Mouse (Mus musculus): Measurements from ENCODE around the gene Smpd2.

DNA sequence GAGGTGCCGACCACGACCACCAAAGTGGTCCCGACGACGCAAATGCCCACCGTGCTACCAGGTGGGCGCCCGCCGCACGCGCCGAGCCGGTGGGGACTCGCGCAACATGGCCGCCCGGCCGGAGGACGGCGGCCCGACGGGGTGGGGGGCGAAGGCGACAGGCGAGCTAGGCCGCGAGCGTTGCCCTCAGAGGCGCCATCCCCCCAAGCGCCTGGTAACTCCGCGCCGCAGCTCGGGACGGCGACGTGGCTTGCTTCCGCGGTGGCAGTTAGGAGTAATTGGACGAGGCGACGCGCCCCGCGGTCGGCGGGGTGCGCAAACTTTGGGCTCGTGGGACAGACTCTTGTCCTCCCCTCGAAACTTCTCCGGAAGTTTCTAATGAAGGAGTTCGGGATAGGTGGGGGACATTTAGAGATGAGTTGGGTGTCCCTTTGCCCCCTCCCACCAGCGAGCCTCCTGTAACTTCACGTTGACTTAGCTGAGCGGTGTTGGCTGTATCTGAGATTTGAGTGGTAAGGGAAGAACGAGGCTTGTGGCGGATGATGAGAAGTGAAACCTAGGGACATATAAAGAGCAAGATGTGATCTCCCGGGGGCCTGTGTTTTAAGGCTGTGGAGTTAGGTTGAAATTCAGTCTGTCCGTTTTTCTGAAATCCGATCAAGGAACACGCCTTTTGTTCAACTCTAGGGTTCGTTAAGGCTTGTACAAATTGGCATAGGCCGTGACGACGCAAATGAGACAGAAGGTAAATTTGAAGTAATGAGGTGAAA, 29.7 kb upstream of the Smpd2 start:
- TF ChIP-seq CTCF (conservative IDR thresholded peaks at IDR 0.05; ENCODE audit: low read length) (no peak), NANOG (IDR thresholded peaks at IDR 0.05; ENCODE audit: borderline replicate concordance, low read length) (no peak)
